Mouse (Mus musculus) bone marrow, adult 2 months (tissue): ENCODE data around the gene Sac3d1.

Source experiments
- CTCF ChIP-seq: fragments of 200-500 bp; IDR thresholded peaks from 2 replicates; pipeline ENCODE4 v1.5.1; 2011; ENCODE audit warnings: low read length, control low read depth; ENCODE audit not compliant: control insufficient read depth, insufficient read depth
- POLR2A ChIP-seq: fragments of 200-500 bp; IDR thresholded peaks from 2 replicates; pipeline ENCODE4 v1.6.1; 2011; ENCODE audit warnings: low read depth, mild to moderate bottlenecking, control low read depth, low read length, borderline replicate concordance; ENCODE audit not compliant: control insufficient read depth

DNA sequence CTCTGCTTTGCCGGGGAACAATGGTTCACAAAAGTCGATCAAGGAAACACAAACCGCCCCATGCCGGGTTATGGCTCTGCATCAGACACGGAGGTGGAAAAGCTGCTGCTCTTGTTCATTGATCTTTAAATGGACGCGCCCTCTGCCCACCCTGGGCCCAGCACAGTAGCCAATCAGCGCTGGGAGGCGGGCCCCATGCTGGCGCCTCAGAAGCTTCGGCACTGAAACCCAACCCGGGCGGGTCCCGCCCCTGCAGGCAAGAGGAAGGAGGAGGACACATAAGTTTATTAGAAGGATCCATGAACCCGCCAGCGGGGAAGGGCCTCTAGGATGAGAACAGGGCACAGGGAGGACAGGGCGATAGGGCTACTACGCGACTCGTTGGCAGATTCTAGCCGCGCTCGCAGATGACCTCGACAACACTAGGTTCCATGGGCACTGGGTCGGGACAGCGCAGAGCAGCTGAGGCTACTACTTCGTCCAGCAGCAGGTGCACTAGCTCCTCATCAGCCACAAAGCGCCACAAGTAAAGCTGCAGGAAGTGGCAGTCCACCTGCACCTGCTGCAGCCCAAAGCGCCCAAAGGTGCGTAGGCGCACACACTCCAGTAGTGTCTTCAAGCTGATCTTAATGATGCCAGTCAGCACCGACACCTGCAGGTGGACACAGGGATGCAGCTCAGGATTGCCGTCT is 50.6 kb downstream of the Sac3d1 start, which contains the start of gene Tm7sf2:
- TF ChIP-seq POLR2A (no peak), CTCF (0 out of 2 replicates have a peak, but pooled peaks have one; percentile 12)
